Mouse (Mus musculus): ENCODE measurements around the gene A230050P20Rik. TPM values are rescaled to one million over a fixed set of nuclear protein-coding genes. Genes with fewer than 3 reads are reported as not detected.
"Not testable (repeated sequence)": the region's sequence is repeated elsewhere in the genome, so short reads cannot be mapped to it uniquely, and the experiment has no call there.

The A230050P20Rik gene
- 10 to 100 TPM; 19.1 to 20.4 TPM for total RNA-seq (2021)
- long read RNA-seq, experiment 1, transcript A230050P20Rik-201 (8 exons, 1,683 nt) = major isoform, 14 of 24 reads
- long read RNA-seq, experiment 1, partial matches to known transcripts = 2 of 24 reads
- long read RNA-seq, experiment 1, other reads (novel, unspliced or antisense) = 8 of 24 reads
- long read RNA-seq, experiment 2, transcript A230050P20Rik-201 (8 exons, 1,683 nt) = major isoform, 9 of 17 reads
- long read RNA-seq, experiment 2, partial matches to known transcripts = 3 of 17 reads
- long read RNA-seq, experiment 2, other reads (novel, unspliced or antisense) = 4 of 17 reads

DNA sequence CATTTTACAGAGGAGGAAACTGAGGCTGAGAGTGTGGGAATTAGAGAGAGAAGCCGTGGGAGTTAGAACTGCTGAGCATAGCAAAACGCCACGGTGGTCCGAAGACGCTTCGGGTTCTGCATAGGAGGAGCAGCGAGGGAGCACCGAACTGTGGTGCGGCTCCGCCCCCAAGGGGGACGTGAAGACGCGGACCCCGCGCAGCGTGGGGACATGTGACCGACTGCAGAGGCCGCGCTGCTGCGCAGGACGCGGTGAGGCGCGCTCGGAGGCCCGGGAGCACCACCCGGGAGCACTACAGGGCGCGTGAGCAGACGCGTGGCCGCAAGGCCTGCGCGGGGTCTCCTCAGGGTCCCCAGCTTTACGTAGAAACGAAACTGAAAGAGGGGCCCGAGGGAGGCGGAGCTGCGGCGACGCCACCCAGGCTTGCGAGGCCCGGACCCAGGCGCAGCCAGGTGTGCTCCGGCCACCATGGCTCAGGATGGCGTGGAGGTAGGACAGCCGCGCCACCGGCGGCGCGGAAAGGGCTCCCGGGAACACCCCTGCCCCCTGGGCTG lies at the start of gene A230050P20Rik:
Gene A230050P20Rik (plus strand): TSS at position 195 of the 554 bp plus-strand sequence.
- peak; percentile 73 to 83 for DNase-seq

DNA sequence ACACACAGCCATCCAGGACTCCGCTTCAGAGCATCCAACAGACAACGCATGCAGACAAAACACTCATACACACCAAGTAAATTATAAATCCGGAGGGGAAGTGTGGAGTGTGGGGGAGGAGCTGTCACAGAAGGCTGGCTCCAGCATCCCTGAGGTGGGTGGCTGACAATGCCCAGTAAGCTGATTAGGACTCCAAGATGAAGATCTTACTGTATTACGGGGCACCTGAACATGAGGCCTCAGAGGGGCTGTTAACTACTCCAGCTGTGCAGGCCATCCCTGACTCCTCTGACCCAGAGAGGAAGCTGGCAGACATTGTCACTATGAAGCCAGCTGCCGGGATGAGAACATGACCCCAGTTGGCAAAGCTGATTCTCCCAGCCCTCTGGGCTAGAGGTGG lies 48.4 kb upstream of the A230050P20Rik start:
- no peak for DNase-seq

DNA sequence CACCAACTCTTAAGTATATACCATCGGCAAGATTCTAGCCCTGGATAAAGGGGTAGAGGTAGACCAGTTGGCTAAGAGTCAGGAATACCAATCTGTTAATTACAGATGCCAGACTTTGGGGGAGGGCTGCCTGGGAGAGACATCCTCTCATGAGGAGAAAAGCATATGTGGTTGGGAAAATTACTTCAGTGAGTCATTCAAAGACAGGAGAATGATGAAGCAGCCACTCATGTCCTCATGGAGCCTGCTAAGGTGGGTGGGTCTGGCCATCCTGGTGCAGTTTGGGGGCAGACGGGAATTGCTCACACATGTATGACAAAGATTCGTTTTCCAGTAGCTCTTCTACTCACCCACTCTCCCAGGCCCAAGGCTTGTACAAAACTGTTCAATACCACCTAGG lies 45.6 kb upstream of the A230050P20Rik start:
- no peak for DNase-seq

DNA sequence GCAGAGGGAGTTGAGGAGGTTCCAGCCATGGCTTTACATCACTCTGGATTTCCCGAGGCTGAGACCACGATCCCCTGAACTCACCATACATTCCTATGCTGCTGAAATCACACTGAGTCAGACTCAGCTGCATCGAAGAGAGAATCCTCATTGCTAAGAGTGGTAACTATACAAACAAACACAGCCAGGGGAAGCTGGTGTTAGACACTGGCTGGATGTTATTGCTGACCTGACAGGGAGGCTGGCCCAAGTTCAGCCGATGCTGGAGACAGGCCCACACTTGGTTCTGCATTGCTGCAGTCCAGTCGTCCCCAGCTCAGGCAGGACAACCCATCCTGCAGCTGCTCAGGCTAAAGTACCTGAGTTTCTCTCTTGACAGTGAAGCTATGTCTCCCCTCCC lies 42.7 kb upstream of the A230050P20Rik start:
- DNase-seq = no peak

DNA sequence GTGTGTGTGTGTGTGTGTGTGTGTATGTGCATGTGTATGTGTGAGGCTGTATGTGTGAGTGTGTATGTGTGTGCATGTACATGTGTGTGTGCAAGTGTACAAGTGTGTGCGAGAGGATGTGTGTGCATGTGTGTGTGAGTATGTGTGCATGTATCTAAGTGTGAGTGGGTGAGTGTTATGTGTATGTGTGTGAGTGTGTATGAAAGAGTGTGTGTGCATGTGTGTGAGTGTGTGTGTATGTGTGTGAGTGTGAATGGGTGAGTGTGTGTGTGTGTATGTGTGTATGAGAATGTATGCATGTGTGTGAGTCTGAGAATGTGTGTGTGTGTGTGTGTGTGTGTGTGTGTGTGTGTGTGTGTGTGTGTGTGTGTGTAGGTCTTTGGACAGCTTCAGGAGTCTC lies 40.3 kb upstream of the A230050P20Rik start:
- no peak for DNase-seq

DNA sequence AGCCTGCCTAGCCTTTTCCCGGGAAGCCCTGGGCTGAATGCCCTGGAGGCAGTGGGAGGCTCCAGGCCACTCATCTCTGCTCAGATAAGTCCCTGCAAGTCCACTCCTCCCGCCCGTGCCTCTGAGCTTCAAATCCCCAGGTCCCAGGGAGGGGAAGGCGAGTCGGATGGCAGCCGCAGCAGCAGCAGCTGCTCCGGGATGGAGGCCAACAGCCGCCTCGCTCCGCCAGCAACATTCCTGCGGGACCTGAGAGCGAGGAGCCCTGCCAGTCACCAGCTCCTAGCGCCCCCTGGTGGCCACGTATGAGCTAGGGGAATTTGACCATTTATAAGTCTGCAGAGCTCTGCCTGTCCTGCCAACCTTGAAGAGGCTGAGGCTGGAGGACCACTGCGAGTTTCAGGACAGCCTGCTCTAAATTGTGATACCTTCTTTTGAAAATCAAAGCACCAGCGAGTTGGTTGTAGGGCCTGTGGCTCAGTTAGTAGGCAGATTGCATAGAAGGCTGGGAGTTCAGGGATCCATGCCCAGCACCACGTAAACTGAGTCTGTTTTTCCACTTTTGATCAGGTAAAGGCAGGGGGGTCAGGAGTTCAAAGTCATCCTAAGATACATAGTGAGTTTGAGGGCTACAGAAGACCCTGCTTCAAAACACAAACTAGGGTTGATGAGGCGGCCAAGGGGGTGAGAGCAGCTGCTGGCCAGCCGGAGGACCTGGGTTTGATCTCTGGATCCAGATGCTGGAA lies 37.4 kb upstream of the A230050P20Rik start:
- DNase-seq = peak; percentile 96 to 98

DNA sequence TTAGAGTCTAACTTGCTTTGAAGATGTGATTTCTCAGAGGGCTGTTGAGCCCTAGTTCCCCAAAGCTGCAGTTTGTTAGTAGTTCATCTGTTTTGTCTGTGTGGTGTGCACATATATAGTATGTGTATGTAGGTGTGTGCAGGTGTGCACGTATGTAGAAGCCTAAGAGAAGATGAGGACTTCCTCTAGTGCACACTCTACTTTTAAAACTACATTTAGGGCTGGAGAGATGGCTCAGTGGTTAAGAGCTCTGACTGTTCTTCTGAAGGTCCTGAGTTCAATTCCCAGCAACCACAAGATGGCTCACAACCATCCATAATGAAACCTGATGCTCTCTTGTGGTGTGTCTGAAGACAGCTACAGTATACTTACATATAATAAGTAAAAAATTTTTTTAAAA lies 33.6 kb upstream of the A230050P20Rik start:
- no peak for DNase-seq

DNA sequence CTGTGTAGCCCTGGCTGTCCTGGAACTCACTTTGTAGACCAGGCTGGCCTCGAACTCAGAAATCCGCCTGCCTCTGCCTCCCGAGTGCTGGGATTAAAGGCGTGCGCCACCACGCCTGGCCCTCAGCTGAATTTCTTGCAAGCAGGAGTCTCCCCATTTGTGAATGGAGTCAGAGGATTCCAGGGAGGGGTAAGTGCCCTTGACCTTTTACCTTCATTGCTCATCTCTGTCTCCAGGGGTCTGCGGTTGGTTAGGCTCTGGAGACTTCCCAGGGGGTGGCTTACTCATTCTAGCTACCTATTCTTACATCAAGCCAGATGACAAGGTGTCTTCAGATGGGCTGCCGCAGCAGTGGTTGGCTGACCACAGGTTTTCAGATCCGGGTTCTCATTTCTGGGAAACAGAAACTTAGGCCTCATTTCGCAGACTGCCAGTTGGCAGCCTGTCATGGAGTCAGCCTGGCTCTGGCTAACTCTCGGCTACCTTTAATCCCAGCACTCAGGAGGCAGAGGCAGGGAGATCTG lies 32.9 kb upstream of the A230050P20Rik start:
- not testable (repeated sequence) for DNase-seq

DNA sequence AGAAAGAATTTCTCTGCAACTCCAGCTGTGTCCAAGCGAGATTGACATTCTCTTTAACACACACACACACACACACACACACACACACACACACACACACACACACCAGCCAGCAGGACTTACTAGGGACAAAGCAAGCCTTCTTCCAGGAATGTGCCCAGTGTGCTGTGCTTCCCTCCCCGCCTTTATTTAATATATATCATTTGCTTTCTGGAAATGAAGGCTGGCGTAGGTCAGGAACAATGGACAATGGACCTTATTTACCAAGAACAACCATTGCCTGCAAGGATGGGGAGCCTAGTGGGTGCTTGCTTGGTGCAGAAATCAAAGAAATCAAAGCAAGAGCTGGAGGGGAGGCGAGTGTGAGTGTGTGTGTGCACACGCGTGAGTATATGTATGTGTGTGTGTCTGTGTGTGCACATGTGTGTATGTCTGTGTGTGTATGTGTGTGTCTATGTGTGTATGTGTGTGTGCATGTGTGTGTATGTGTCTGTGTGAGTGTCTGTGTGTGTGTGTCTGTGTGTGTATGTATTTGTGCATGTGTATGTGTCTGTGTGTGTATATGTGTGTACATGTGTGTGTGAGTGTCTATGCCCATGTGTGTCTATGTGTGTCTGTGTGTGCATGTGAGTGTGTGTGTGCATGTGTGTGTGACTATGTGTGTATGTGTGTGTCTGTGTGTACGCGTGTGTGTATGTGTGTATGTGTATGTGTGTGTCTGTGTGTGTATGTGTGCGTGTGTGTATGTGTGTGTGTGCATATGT lies 31.1 kb upstream of the A230050P20Rik start:
- no peak for DNase-seq

DNA sequence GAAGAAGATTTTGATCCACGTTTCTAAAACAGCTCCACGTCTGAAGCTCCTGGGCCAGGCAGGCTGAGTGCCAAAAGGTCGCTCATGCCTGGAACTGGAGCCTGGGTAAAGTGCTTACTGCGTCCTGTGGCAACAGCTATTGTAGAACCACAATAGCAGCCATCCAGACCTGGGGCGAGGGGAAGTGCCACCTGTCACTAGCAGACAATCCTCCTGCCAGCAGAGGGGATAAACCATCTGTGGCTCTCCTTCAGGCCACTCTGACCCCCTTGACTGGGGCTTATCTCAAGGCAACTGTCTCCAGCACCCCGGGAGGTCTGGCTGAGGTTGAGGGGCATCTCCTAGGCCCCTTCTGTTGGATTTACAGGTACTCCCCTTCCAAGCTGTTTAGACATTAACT lies 29.5 kb upstream of the A230050P20Rik start:
- no peak for DNase-seq

DNA sequence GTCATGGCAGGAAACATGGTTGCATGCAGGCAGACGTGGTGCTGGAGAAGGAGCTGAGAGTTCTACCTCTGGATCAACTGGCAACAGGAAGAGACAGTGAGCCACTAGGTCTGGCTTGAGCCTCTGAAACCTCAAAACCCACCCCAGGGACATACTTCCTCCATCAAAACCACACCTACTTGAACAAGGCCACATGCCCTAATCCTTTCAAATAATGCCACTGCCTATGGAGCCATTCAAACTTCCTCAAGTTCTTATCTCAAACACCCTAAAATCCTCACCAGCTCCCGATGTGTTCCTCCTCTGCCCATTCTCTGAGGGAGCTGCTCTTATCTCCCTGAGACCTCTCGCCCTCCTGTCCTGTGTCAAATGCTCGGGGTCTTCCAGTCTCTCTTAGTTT lies 26.2 kb upstream of the A230050P20Rik start:
- DNase-seq = no peak

DNA sequence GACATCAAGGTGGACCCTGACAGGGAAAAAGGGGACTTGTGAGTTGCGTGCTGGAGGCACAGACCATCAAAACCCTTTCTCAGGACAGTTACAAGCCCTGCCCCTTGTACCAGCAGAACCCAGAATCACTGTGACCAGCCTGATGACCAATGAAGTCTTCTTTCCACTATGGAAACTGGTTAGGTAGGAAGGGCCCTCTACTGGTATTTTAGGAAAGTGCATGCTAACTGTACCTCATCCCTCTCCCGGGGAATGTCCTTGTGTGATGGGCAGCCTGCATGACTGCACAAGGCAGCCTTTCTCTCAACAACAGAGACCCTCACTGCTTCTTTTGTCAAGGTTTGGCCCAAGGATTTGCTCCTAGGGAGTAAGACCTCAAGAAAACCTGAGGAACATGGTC lies 25.8 kb upstream of the A230050P20Rik start:
- DNase-seq = peak in 1 of 2 experiments; percentile 50

DNA sequence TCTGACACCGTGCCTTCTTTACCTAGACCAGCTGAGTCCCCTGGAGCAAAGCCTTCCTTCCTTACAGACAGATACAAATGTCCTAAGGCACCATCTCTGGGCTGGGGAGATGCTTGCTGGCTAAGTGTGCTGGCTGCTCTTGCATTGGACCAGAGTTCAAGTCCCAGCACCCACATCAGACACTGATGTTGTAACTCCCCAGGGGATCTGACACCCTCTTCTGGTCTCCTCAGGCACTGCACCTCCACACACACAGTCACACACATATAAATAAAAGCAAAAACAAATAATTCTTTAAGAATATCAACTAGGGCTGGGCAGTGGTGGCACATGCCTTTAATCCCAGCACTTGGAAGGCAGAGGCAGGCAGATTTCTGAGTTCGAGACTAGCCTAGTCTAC lies 18.3 kb upstream of the A230050P20Rik start:
- no peak for DNase-seq

DNA sequence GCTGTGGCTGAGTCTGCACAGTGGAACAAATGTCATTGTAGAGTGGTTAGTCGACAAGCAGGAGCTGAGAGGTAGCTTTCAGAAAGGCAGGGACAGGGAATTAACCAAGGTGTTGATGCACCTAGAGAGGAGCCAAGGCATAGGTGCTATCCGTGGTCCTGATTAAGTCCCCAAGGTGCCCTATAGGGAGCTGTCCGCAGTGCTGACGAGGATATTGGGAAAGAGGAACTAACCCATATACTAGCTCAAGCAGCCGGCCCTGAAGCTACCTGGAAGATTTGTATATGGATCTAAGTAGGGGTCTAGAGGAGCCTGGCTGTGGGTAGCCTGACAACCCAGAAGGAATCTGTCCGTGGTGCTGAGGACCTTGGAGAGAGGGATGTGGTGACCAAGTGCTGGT lies 11.3 kb upstream of the A230050P20Rik start:
- DNase-seq = peak; percentile 58 to 59

DNA sequence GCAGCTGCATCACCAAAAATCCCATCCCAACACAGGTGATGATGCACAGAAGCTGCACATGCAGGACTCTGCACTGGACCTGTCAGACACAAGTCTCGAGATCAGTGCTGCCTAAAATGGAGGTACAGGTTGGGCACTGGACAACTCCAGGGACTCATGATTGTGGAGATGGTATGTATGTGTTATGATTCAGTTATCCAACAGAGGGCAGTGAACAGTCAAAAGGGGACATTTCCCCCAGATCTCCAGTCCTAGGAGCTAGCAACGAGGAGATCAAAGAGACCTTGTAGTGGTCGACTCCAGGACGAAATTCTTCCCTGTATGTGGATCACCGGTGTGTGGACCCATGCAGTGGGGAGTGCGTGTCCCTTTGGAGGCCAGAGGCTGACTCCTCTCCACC lies 8.5 kb upstream of the A230050P20Rik start:
- DNase-seq = no peak

DNA sequence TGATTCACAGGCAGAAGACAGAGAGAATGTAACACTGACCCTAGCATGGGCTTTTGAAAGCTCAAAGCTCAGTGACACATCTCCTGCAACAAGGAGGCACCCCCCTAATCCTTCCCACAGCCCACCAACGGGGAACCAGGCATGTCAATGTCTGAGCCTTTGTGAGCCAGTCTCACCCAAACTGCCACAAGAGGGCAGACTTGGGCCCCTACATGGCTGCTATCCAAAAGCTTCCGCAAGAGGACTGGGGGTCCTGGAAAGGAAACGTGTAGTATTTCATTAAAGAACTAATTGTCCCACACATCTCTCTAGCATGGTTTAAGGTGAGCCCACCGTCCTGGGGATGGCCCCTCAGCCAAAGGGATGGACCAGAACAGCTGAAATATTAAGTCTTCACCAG lies 6.6 kb upstream of the A230050P20Rik start:
- peak in 1 of 2 experiments; percentile 61 for DNase-seq

DNA sequence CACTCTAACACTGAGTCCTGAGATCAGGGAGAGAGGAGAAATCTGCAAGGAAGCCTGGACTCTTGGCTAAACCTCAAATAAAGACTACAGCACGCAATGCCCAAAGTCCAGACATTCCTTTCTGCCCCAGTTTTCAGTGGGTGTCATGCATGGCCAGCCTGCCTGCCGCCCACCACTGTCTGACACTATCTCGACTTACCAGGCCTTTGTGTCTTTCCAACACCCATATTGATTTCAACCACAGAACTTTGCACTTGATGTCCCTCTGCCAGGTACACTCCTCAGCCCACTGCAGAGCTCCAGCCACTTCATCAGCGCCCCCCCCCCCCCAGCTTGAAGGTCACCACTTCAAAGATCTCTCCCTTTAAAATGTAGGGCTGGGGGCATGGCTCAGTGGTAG lies 6.2 kb upstream of the A230050P20Rik start:
- no peak for DNase-seq

DNA sequence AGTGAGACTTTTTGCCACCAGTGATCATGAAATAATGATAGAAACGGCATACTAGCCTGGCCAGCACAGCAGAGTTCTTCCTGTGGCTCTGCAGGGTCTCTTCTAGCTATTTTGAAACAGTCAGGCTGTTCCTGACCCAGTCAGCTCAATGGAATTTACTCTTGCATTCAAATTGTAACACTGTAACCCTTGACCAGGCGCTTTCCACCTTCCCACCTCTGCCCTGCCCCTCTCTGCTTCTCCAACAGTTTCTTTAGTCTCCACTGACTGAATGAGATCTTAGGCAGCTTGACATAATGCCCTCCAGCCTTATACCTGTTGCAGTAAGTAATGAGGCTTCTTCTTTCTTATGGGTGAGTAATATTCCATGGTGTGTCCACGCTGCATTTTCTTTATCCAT lies 1.6 kb upstream of the A230050P20Rik start:
- DNase-seq = no peak

DNA sequence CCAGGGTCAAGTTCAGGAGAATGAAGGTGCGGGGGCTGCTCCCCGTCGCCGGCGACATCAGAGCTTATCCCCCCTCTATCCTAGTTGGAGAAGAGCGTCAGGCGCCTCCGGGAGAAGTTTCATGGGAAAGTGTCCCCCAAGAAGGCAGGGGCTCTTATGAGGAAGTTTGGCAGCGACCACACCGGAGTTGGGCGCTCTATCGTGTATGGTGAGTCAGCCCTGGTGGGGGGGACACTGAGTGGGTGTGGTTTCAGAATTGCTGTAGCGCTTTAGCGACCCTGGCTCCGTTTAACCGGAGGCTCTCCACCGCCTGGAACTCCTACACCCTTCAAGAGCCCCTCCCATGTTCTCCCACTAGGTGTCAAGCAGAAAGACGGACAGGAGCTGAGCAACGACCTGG lies 804 bp downstream of the A230050P20Rik start:
- DNase-seq = peak; percentile 40 to 61

DNA sequence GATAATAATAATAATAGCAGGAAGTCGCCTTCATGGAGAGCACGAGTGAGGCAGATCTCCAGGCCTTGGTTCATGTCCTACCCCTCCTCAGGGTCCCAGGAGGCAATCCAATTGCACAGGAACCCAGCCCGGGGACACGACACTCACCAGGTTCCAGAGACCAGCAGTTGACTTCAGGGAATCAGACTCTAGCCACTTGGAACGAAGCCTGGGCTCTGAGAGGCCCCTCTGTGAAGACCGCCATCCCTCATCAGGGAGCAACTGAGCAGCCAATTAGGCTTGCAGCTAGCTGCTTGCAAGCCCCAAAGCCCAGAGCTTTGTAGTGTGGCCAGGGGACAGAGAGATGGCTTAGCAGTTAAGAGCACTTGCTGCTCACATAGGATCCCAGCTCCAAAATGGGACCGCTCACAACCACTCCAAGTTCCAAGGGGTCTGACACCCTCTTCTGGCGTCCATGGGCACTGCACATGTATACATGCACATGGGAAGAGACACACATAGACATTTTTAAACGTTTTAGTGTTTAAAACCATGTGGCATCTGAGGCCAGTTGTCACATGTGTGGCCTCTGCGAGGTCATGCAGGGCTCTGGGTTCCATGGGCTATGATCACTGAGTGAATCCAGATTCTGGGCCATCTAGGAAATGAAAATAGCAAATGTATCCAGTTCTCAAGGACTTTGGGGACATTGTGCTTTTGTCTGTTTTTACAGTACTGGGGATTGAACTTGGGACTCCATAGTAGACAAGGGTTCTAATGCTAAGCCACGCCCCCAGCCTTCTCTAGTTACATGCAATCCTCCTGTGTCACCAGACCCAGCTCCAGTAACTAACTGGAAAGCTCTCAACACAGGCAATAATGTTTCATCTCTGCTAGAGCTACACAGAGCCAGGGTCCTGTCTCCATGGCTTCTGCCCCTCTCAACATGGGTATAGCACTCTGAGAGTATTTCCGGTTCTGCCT lies 2.0 kb downstream of the A230050P20Rik start:
- DNase-seq = no peak

DNA sequence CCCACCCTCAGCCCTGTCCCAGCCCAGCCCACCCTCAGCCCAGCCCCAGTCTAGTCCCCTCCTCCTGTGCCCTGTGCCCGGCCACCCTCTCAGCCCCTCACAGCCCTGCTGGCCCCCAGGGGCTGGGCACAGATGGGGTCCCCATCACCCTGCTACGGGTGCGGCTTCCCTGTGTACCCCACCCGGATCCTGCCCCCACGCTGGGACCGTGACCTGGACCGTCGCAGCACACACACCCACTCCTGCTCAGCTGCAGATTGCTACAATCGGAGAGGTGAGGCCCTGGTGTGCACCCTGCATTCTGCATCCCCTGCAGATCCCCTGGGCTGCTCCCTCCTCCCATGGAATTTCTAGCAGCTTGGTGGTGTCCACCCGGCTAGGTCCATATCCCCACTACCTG lies 4.5 kb downstream of the A230050P20Rik start:
- no peak for DNase-seq
